Mouse (Mus musculus) lung, postnatal 0 days (tissue): Measurements from ENCODE around the gene Cuta. TPM values are rescaled to one million over a fixed set of nuclear protein-coding genes. Genes with fewer than 3 reads are reported as not detected.
A peak's percentile ranks its signal among the peaks of the same experiment; 100 is the strongest.
"Not testable (repeated sequence)": the region's sequence is repeated elsewhere in the genome, so short reads cannot be mapped to it uniquely, and the experiment has no call there.

Experiments used
- ATAC-seq: fragments of 200-750 bp; cut with Nextera tagmentation; 2 replicates; pipeline ENCODE4 v1.8.0; 2017; ENCODE audit warnings: moderate library complexity
- DNase-seq: peaks from one replicate; pipeline ENCODE4 v3.0.0-alpha.2; 2016; ENCODE audit warnings: low spot score
- H3K27ac ChIP-seq: fragments of 300-500 bp; sonication (generic); 2 replicates; pipeline ENCODE4 v1.5.1; 2014; ENCODE audit warnings: antibody characterized with exemption, mild to moderate bottlenecking, low read length, mixed read lengths
- H3K27me3 ChIP-seq: fragments of 300-500 bp; sonication (generic); replicated peaks from 2 replicates; pipeline ENCODE4 v1.6.1; 2014; ENCODE audit warnings: low read length, mixed read lengths; ENCODE audit not compliant: insufficient read depth
- H3K36me3 ChIP-seq: fragments of 300-500 bp; sonication (generic); 2 replicates; pipeline ENCODE4 v1.6.1; 2014; ENCODE audit warnings: low read length, mixed read lengths; ENCODE audit not compliant: insufficient read depth
- H3K4me1 ChIP-seq: fragments of 300-500 bp; sonication (generic); 2 replicates; pipeline ENCODE4 v1.6.1; 2014; ENCODE audit warnings: antibody characterized with exemption, low read depth, low read length, mixed read lengths; ENCODE audit not compliant: insufficient read depth
- H3K4me2 ChIP-seq: fragments of 300-500 bp; sonication (generic); replicated peaks from 2 replicates; pipeline ENCODE4 v1.6.1; 2014; ENCODE audit warnings: low read depth, mild to moderate bottlenecking, low read length, moderate library complexity, mixed read lengths
- H3K4me3 ChIP-seq: fragments of 300-500 bp; sonication (generic); 2 replicates; pipeline ENCODE4 v1.5.1; 2014; ENCODE audit warnings: low read depth, low read length
- H3K9ac ChIP-seq: fragments of 300-500 bp; sonication (generic); replicated peaks from 2 replicates; pipeline ENCODE4 v1.6.1; 2014; ENCODE audit warnings: low read depth, mild to moderate bottlenecking
- H3K9me3 ChIP-seq: fragments of 300-500 bp; sonication (generic); 2 replicates; pipeline ENCODE4 v1.6.1; 2016; ENCODE audit warnings: low read length, mixed read lengths
- CTCF ChIP-seq: IDR thresholded peaks from 2 replicates; pipeline ENCODE4 v1.5.1; 2016; ENCODE audit warnings: antibody characterized with exemption, mild to moderate bottlenecking
- EP300 ChIP-seq: IDR thresholded peaks from 2 replicates; pipeline ENCODE4 v1.6.1; 2016; ENCODE audit warnings: antibody characterized with exemption, mild to moderate bottlenecking, control low read depth
- WGBS: fragments of 180-500 bp; shearing (Covaris S2); extraction: QIAGEN DNeasy Blood & Tissue Kit; methylation state at CpG from one replicate; pipeline ENCODE4 v1.1.7; 2014; 5-methylcytosine and 5-hydroxymethylcytosine counted together
- polyA plus RNA-seq: library from polyadenylated mRNA; unstranded; fragments of >200 nt; fragmentation: Nextera tagmentation; extraction: Ambion mirVana; gene quantifications from 2 replicates; pipeline ENCODE4 v1.2.1, GENCODE M21; 2015

Cuta gene
- polyA plus RNA-seq, 1 experiment from 2014 or later = 180 TPM

DNA sequence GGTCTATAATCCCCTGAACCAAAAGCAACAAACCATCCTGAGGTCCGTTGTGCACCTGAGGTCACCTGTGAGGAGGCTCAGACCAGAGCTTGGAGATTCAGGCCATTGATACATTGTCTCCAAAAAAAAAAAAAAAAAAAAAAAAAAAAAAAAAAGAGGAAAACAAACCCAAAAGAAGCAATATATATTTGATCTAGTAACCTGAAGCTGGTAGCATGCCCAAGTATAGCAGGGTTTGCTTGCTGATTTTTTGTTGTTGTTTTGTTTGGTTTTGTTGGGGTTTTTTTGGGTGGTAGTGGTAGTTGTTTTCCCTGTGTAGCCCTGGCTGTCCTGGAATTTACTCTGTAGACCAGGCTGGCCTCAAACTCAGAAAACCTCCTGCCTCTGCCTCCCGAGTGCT is 21.0 kb downstream of the Cuta start:
- no peaks in the 10 kb centered on the region for H3K9me3 ChIP-seq
- H3K4me3 ChIP-seq = no peak overlapping the region
- H3K27me3 ChIP-seq = no peaks in the 10 kb centered on the region
- no peaks in the 10 kb centered on the region for H3K4me1 ChIP-seq
- no peak for DNase-seq
- 67% methylated on average over 2 of the region's 2 CpGs for WGBS
- no peaks in the 10 kb centered on the region for H3K36me3 ChIP-seq
- no peak for TF ChIP-seq EP300
- no peak for TF ChIP-seq CTCF
- H3K9ac ChIP-seq = no peak overlapping the region
- no peak overlapping the region for H3K4me2 ChIP-seq
- no peak for ATAC-seq
- no peak overlapping the region for H3K27ac ChIP-seq

DNA sequence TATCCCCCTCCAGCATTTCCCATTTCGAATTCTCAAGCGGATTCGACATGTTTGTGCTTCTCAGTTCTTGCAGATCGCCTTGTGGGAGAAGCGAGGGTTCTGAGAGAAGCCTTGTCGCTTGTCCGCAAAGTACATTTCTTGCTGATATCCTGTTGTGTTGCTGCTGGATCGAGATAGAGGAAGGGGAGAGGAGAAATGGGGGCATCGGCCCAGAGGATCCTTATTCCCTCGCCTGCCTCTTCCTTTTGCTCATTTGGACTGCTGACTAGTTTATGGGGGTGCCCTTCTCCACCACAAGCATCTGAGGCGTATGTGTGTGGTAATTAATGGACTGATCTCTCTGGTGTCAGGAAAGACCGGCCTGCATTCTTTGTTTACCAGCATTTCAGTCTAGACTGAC is 21.8 kb downstream of the Cuta start:
- H3K27ac ChIP-seq, H3K9ac ChIP-seq, H3K27me3 ChIP-seq, H3K36me3 ChIP-seq, H3K4me1 ChIP-seq, ATAC-seq, H3K9me3 ChIP-seq, DNase-seq: not testable (repeated sequence)
- Histone ChIP-seq H3K4me2 (peak overlapping the region; percentile 81), H3K4me3 (peak overlapping the region; percentile 61; the same call in 1 of the 2 replicates)
- WGBS = under 1% methylated on average over 12 of the region's 12 CpGs

DNA sequence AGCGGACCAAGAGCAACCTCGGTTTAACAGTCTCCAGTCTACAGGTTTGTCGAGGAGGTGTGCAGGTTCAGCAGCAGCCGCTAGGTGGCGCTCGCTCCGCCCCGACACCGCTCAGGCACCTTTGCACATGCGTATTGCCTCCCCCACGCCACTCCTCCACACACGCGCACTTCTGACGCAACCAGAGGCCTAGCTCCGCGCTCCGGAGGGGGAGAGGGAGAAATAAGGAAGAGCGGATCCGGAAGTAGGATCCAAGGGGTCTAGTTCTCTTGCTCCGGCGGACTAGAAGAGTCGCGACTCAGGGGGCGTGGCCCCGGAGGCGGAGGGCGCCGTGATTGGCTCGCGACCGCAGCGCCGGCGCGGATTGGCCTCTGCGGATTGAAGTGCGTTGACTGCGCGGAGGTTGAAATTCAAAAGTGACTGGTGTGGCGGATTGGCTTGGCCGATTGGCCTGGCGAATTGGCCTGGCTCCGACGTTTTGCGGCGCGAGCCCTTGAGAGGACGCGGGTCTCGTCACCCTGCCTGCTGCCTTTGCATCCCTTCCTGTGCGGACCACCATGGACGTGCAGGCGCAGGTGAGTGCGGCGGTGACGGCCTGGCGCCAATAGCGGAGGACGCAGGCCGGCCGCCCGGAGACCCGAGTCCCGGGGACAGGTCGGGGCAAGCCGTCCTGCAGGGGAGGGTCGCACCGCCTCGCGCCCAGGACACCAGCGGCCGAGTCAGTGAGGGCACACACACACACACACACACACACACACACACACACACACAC is 22.5 kb downstream of the Cuta start, which contains the start of gene Kifc5b:
TSS of gene Kifc5b (plus strand) at position 381 of the 772 bp plus-strand sequence.
- ATAC-seq = peak; percentile 100
- Histone ChIP-seq H3K4me2 (peak within 1 kb of the TSS; percentile 81), H3K9me3 (no peaks in the 10 kb centered on the region), H3K4me1 (no peaks in the 10 kb centered on the region), H3K36me3 (no peaks in the 10 kb centered on the region), H3K27ac (no peak within 1 kb of the TSS), H3K4me3 (peak within 1 kb of the TSS; percentile 61), H3K27me3 (no peaks in the 10 kb centered on the region), H3K9ac (no peak within 1 kb of the TSS)
- WGBS = under 1% methylated on average over 55 of the region's 72 CpGs
- peak; percentile 99 for DNase-seq
- TF ChIP-seq EP300 (no peak), CTCF (peak; percentile 100)

DNA sequence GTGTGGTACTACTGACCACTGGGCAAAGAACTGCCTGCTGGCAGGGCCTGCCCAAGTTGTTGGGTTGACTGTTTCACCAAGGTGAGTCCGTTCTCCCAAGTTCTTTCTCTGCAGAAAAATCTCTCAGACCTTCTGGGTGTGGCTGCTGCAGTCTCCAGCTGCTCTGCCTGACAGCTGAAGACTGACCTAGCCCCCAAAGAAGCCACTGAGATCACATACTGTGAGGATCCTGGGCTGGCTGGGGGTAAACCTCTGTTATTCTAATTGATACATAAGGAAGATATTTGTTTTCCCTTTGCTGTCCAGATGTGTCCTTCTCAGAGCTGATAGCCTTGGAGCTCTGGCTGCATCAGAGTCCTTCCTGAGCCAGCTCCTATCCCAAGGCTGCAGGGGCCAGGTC is 24.1 kb downstream of the Cuta start:
- no peak overlapping the region for H3K4me3 ChIP-seq
- no peak for TF ChIP-seq EP300
- TF ChIP-seq CTCF = no peak
- H3K4me1 ChIP-seq = no peaks in the 10 kb centered on the region
- H3K27me3 ChIP-seq = no peaks in the 10 kb centered on the region
- DNase-seq = no peak
- no peak overlapping the region for H3K9ac ChIP-seq
- no peak overlapping the region for H3K4me2 ChIP-seq
- ATAC-seq = no peak
- no peaks in the 10 kb centered on the region for H3K9me3 ChIP-seq
- WGBS = 38% methylated on average over 1 of the region's 1 CpGs
- no peaks in the 10 kb centered on the region for H3K36me3 ChIP-seq
- no peak overlapping the region for H3K27ac ChIP-seq

DNA sequence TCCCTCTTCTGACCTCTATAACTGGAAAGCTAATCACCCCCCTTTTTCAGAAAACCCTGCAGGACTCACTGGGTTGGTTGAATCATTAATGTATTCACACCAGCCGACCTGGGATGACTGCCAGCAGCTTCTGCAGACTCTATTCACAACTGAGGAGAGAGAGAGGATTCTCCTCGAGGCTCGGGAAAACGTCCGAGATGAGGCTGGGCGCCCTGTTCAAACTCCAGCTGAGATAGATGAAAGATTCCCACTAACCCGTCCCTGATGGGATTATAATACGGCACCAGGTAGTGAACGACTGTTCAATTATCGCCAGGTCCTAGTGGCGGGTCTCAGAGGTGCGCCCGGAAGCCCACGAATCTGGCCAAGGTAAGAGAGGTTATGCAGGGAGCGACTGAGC is 31.9 kb downstream of the Cuta start:
- not testable (repeated sequence) for H3K9me3 ChIP-seq, H3K9ac ChIP-seq, H3K4me3 ChIP-seq, H3K36me3 ChIP-seq, H3K27me3 ChIP-seq, ATAC-seq, H3K27ac ChIP-seq, DNase-seq, H3K4me2 ChIP-seq, H3K4me1 ChIP-seq
- 87% methylated on average over 14 of the region's 15 CpGs for WGBS

DNA sequence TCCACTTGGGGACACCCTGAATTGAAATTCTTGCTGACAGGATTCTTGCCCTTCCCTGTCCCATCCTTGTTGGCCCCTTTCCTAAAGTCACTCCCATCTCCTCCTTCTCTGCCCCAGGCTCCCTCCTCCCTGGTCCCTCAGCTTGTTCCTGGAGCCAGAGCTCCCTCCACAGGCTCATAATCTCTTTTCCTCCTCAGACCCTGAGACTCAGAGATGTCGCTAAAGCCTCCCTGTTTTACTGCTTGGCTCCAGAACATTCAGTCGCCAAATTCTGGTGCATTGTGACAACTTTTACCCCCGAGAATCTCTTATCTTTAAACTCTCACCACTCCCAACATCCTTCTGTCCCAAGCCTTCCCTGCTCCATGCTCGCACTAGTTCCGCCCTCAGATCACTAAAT is 35.0 kb downstream of the Cuta start:
- Histone ChIP-seq H3K4me2 (no peak overlapping the region), H3K4me3 (no peak overlapping the region), H3K27ac (no peak overlapping the region), H3K27me3 (no peaks in the 10 kb centered on the region), H3K36me3 (no peaks in the 10 kb centered on the region), H3K9ac (no peak overlapping the region), H3K4me1 (no peaks in the 10 kb centered on the region), H3K9me3 (no peaks in the 10 kb centered on the region)
- TF ChIP-seq EP300 = no peak
- TF ChIP-seq CTCF = peak; percentile 11
- DNase-seq (no peak), ATAC-seq (no peak)
- 50% methylated on average over 5 of the region's 5 CpGs for WGBS
